Mouse (Mus musculus) kidney, adult 11 months (tissue): ENCODE results near the gene Spata7.
A peak's percentile ranks its signal among the peaks of the same experiment; 100 is the strongest.
"Not testable (repeated sequence)": the region's sequence is repeated elsewhere in the genome, so short reads cannot be mapped to it uniquely, and the experiment has no call there.

Experiments used
- DNase-seq: peaks from one replicate; pipeline ENCODE4 v3.0.0; 2022

Spata7 gene

DNA sequence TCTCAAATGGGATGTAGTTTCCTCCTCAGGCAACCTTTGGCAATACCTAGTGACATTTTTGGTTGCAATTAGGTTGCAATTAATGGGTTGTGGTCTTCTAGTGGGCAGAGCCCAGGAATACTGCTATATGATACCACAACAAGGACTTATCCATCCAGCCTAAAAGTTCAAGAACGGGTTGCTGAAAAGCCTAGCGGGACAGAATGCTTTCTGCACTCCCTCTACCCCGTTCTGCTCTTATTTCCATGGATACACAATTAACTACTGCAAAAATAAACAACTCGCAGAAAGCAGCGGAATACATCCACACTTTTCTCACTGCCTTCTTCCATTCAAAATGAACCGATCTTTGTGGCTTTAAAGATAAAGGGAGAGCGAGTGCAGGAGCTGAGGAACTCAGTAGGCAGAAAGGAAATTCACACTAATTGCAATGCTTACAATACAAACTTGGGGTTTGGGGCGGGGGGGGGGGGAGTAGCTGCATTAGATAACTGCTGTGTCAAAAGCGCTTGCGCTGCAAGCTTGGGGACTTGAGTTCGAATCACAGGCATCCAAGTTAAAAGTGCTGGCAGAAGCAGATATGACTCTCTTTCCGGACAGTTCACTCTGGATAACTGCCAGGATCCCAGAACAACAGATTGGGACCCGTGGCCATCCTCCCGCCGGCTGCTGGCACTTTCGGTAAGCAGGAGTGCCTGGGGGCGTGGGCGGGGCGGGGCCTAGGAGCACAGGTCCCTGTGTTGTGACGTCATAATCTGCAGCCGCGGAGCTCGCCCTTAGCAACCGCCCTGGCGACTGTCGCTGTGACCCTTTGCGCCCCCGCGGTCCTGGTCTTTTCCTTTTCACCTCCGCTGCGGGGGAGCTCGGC lies at the start of gene Spata7:
Gene Spata7, plus strand, starts transcription at position 766 of the 868 bp plus-strand sequence.
- peak; percentile 84 for DNase-seq

GRCm38 (mm10) chr12:98585302-98585701 lies 42.7 kb upstream of the Spata7 start:
- no peak for DNase-seq

GRCm38 (mm10) chr12:98588573-98588972 lies 39.4 kb upstream of the Spata7 start:
- DNase-seq = no peak

DNA sequence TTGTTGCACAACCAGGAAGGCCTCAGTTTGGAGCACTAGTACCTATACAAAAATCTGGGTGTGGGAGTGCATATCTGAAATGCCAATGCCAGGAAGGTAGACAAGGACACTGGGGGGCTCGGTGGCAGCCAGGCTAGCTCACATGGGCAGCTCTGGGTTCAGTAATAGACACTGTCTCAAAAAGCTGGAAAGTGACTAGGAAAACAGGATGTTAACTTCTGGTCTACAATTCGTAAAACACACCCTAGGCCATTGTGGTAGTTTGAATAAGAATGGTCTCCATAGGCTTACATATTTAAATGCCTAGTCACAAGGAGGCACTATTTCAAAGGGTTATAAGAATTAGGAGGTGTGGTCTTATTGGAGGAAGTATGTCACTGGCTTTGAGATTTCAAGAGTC lies 36.9 kb upstream of the Spata7 start:
- DNase-seq = no peak

- no peak for DNase-seq
Measured at GRCm38 (mm10) chr12:98600861-98601260, 27.1 kb upstream of the Spata7 start.

- no peak for DNase-seq
Measured at GRCm38 (mm10) chr12:98602114-98602513, 25.8 kb upstream of the Spata7 start.

DNA sequence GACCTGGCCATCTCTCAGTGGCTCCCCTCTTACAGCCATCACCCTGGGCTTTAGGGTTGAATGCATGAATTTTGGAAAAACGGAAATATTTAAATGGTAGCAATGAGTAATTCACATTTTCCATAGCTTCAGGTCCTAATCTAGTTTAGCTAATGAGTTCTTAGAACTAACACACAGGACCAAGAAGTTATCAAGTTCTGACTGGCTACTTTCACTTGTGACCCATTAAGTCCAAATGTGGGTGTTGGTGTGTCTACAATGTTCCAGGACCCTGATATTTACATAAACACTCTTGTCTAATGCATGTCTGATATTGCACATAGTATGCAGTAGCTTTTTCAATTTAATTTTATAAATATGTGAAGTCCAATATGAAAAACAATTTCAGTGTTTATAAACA lies 22.7 kb upstream of the Spata7 start:
- DNase-seq = no peak

- DNase-seq = no peak
Measured at GRCm38 (mm10) chr12:98606595-98607290, 21.2 kb upstream of the Spata7 start.

GRCm38 (mm10) chr12:98610341-98610740 lies 17.6 kb upstream of the Spata7 start:
- no peak for DNase-seq

- no peak for DNase-seq
Measured at GRCm38 (mm10) chr12:98614910-98615508, 12.9 kb upstream of the Spata7 start.

DNA sequence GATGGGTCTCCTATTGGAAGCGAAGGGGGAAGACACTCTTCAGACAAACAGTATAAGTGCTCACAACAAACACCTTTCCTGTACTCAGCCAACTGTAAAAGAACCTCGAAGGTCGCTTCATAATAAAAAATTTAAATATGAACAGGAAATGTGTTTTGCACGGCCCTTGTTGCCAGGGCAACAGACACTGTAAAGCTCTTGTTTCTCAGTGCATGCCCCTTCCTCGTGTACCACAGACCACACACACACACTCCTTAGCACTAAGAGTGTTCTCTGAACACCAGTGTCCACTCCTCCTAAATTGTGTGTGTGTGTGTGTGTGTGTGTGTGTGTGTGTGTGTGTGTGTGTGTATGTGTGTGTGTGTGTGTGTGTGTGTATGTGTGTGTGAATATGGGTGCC lies 12.2 kb upstream of the Spata7 start:
- DNase-seq = no peak

- no peak for DNase-seq
Measured at GRCm38 (mm10) chr12:98619496-98619895, 8.5 kb upstream of the Spata7 start.

DNA sequence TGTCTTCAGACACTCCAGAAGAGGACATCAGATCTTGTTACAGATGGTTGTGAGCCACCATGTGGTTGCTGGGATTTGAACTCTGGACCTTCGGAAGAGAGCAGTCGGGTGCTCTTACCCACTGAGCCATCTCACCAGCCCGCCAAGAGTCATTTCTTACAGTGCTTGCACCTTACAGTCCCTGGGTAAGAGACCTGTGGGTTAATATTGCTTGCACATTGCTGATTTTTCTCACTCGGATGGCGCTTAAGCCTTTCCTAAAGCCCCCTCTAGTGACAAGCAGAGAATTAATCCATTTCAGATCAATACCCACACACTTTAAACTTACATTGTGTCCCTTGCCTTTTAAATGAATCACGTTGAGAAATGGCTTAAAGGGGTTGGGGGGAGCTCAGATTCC lies 7.0 kb upstream of the Spata7 start:
- DNase-seq = not testable (repeated sequence)

DNA sequence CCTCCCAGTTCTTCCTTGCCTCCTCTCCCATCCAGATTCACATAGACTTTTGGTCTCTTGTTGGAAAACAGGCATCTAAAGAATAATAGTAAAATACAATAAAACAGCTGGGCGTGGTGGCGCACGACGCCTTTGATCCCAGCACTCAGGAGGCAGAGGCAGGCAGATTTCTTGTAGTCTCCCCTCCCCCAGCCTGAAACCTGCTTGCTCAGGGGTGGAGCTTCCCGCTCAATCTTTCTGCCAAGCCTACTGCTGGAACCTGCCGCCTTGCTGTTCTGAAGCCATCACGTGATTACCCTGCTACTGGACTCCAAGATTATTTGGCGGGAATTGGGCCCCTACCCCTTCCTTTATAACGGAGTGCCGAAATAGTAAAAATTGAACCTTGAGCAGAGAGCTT lies 4.7 kb upstream of the Spata7 start:
- not testable (repeated sequence) for DNase-seq

GRCm38 (mm10) chr12:98628260-98628970 lies 458 bp downstream of the Spata7 start:
- DNase-seq = no peak

GRCm38 (mm10) chr12:98644852-98645251 lies 16.9 kb downstream of the Spata7 start:
- DNase-seq = no peak

DNA sequence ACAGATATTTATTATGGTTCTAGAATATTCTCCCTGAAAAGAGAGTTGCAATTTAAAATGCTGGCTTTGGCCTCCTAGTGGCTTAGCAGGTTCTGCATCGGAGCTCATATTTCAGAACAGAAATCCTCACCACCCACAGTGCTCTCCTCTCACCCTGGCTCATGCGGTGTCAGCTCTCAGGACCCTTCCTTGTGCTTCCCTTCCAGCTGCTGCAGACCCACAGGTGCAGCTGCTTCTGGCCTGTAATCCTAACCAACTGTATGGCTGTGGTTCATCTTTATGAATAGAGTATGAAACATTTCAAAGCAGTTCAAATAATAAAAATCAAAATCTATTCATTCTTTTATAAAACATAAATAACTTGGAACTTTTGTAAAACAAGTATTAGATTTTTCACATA lies 28.9 kb downstream of the Spata7 start:
- no peak for DNase-seq

DNA sequence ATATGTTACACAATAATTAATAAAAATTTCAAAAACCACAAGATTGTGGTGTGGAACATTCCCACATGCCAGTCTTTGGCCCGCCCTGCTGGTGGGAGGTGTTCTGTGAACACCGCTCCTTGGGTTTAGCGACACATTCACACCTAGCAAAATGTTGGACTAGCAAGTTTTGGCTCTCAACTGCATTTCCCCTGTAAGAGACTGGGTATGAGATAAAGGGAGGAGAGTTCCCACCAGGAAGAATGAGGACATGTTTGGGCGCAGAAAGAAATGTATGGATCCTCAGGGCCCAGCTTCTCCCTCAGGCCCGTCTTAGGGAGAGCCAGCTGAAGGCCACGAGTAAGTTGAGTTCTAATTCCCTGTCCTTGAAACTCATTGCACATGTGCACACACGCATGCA lies 34.7 kb downstream of the Spata7 start:
- DNase-seq = no peak

DNA sequence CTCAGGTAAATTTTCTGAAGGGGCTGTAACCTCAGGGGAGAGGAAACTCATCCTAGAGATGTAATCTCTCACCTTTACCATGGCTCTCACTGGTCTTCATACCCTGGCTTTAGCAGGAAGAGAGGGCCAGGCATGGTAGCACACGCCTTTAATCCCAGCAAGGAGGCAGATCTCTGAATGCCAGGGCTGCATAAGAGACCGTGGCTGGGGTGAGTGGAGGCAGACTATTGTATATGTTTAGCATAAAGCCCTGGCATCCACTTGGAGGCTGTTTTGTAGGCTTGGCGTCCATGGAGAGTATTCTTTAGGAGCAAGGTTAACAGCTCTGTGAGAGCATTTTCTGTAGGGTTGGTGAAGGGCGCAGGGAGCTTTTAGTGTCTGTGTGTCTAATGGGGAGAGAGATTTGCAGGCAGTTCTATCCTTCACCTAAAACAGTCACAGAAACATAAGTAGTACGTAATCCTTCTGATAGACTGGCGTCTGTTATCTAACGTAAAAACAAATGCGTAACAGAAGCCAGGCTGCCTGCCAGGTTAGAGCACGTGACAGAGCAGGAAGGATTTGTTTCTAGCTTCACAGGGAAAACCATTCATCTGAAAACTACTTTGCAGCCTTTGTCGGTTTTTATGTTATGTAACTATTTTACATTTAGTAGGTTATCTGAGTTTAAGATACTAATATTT lies 40.3 kb downstream of the Spata7 start:
- peak; percentile 79 for DNase-seq

DNA sequence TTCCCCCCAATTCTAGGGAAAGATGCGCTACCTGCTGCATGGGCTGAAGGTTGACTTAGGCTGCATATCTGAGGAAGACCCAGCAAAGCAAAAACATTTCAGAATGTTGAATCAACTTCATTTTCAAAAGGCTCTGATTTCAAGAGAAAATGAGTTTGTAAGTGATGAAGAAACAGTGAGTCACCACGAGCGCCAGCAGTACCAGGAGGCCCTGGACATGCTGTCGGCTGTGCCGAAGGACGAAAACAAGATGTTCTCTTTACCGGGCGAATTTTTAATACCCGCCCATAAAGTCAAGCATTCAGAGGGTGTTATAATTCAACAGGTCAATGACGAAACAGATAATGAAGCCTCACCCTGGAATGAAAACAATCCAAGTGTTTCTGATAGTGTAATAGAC lies 41.1 kb downstream of the Spata7 start:
- DNase-seq = no peak

- DNase-seq = peak; percentile 75
Measured at GRCm38 (mm10) chr12:98669864-98670263, 41.9 kb downstream of the Spata7 start.

- no peak for DNase-seq
Measured at GRCm38 (mm10) chr12:98670429-98670828, 42.5 kb downstream of the Spata7 start.

GRCm38 (mm10) chr12:98673879-98674278 lies 45.9 kb downstream of the Spata7 start:
- DNase-seq = no peak
